Mouse (Mus musculus): ENCODE measurements around the gene Nop9. TPM values are rescaled to one million over a fixed set of nuclear protein-coding genes. Genes with fewer than 3 reads are reported as not detected.
A peak's percentile ranks its signal among the peaks of the same experiment; 100 is the strongest.

The Nop9 gene
- polyA plus RNA-seq, 1 experiment from 2014 or later: 47.9 TPM

GRCm38 (mm10) chr14:55716884-55717283 is 28.6 kb upstream of the Nop9 start:
- Histone ChIP-seq H3K9ac (no peak overlapping the region), H3K4me1 (peaks cover 12% of the 10 kb centered on the region), H3K27ac (no peak overlapping the region), H3K27me3 (peaks cover 28% of the 10 kb centered on the region), H3K36me3 (replicated peaks) (peaks cover 27% of the 10 kb centered on the region), H3K9me3 (no peaks in the 10 kb centered on the region), H3K4me3 (replicated peaks) (no peak overlapping the region), H3K4me2 (no peak overlapping the region)
- WGBS: 81% methylated on average over 8 of the region's 8 CpGs
- no peak for ATAC-seq (ENCODE audit: low FRiP score)

- H3K36me3 ChIP-seq (replicated peaks): peaks cover 27% of the 10 kb centered on the region
- peaks cover 8% of the 10 kb centered on the region for H3K4me1 ChIP-seq
- H3K4me2 ChIP-seq: no peak overlapping the region
- no peak overlapping the region for H3K9ac ChIP-seq
- no peak for ATAC-seq (ENCODE audit: low FRiP score)
- H3K4me3 ChIP-seq (replicated peaks): no peak overlapping the region
- no peak overlapping the region for H3K27ac ChIP-seq
- WGBS: 91% methylated on average over 6 of the region's 6 CpGs
- 0 out of 2 replicates have a peak, but pooled peaks cover 4% of the 10 kb centered on the region for H3K27me3 ChIP-seq
- no peaks in the 10 kb centered on the region for H3K9me3 ChIP-seq
These were observed 25.8 kb upstream of the Nop9 start for GRCm38 (mm10) chr14:55719737-55720136.

GRCm38 (mm10) chr14:55720666-55721065 is 24.8 kb upstream of the Nop9 start:
- no peak for ATAC-seq (ENCODE audit: low FRiP score)
- no peaks in the 10 kb centered on the region for H3K27me3 ChIP-seq
- peaks cover 27% of the 10 kb centered on the region for H3K36me3 ChIP-seq (replicated peaks)
- H3K4me2 ChIP-seq: no peak overlapping the region
- H3K4me3 ChIP-seq (replicated peaks): no peak overlapping the region
- H3K9me3 ChIP-seq: no peaks in the 10 kb centered on the region
- H3K9ac ChIP-seq: no peak overlapping the region
- H3K27ac ChIP-seq: no peak overlapping the region
- H3K4me1 ChIP-seq: peaks cover 8% of the 10 kb centered on the region
- 92% methylated on average over 12 of the region's 12 CpGs for WGBS

- no peak for ATAC-seq (ENCODE audit: low FRiP score)
- peak overlapping the region; percentile 67 for H3K9ac ChIP-seq
- H3K36me3 ChIP-seq (replicated peaks): peaks cover 26% of the 10 kb centered on the region
- no peaks in the 10 kb centered on the region for H3K27me3 ChIP-seq
- no peak overlapping the region for H3K27ac ChIP-seq
- peaks cover 8% of the 10 kb centered on the region for H3K4me1 ChIP-seq
- no peaks in the 10 kb centered on the region for H3K9me3 ChIP-seq
- H3K4me2 ChIP-seq: peak overlapping the region; percentile 65
- peak overlapping the region; percentile 80 for H3K4me3 ChIP-seq (replicated peaks)
- 74% methylated on average over 6 of the region's 6 CpGs for WGBS
These were observed 24.4 kb upstream of the Nop9 start for GRCm38 (mm10) chr14:55721076-55721475.

- H3K4me1 ChIP-seq: peaks cover 8% of the 10 kb centered on the region
- H3K4me3 ChIP-seq (replicated peaks): peak within 1 kb of the TSS; percentile 80
- H3K9me3 ChIP-seq: no peaks in the 10 kb centered on the region
- peak within 1 kb of the TSS; percentile 65 for H3K4me2 ChIP-seq
- peak within 1 kb of the TSS; percentile 84 for H3K27ac ChIP-seq
- ATAC-seq (ENCODE audit: low FRiP score): peak; percentile 96
- no peaks in the 10 kb centered on the region for H3K27me3 ChIP-seq
- H3K36me3 ChIP-seq (replicated peaks): peaks cover 19% of the 10 kb centered on the region
- peak within 1 kb of the TSS; percentile 67 for H3K9ac ChIP-seq
- under 1% methylated on average over 50 of the region's 50 CpGs for whole genome bisulfite sequencing
These were observed 23.6 kb upstream of the Nop9 start, which contains the start of gene Rabggta for GRCm38 (mm10) chr14:55721700-55722437. Gene Rabggta, minus strand, starts transcription at chr14:55722263.

GRCm38 (mm10) chr14:55722438-55722945 is 23.0 kb upstream of the Nop9 start:
- Histone ChIP-seq H3K4me3 (replicated peaks) (peak overlapping the region; percentile 80), H3K9ac (peak overlapping the region; percentile 67; the same call in 1 of the 2 replicates), H3K36me3 (replicated peaks) (peaks cover 13% of the 10 kb centered on the region), H3K27me3 (no peaks in the 10 kb centered on the region), H3K4me2 (peak overlapping the region; percentile 65), H3K27ac (0 out of 2 replicates have a peak overlapping the region, but pooled peaks have one; percentile 84), H3K4me1 (peaks cover 8% of the 10 kb centered on the region), H3K9me3 (no peaks in the 10 kb centered on the region)
- no peak for ATAC-seq (ENCODE audit: low FRiP score)
- WGBS: 48% methylated on average over 8 of the region's 8 CpGs

- Histone ChIP-seq H3K4me3 (replicated peaks) (no peak overlapping the region), H3K4me2 (no peak overlapping the region), H3K9me3 (no peaks in the 10 kb centered on the region), H3K27me3 (no peaks in the 10 kb centered on the region), H3K4me1 (peaks cover 8% of the 10 kb centered on the region), H3K27ac (no peak overlapping the region), H3K9ac (no peak overlapping the region), H3K36me3 (replicated peaks) (peaks cover 5% of the 10 kb centered on the region)
- ATAC-seq (ENCODE audit: low FRiP score): no peak
- 92% methylated on average over 7 of the region's 7 CpGs for WGBS
These were observed 22.1 kb upstream of the Nop9 start for GRCm38 (mm10) chr14:55723433-55723832.

- 69% methylated on average over 8 of the region's 8 CpGs for whole genome bisulfite sequencing
- H3K4me2 ChIP-seq: no peak overlapping the region
- H3K36me3 ChIP-seq (replicated peaks): no peaks in the 10 kb centered on the region
- no peak for ATAC-seq (ENCODE audit: low FRiP score)
- H3K4me1 ChIP-seq: peaks cover 8% of the 10 kb centered on the region
- H3K27ac ChIP-seq: no peak overlapping the region
- no peaks in the 10 kb centered on the region for H3K9me3 ChIP-seq
- no peak overlapping the region for H3K4me3 ChIP-seq (replicated peaks)
- H3K27me3 ChIP-seq: no peaks in the 10 kb centered on the region
- H3K9ac ChIP-seq: no peak overlapping the region
These were observed 21.1 kb upstream of the Nop9 start for GRCm38 (mm10) chr14:55724411-55724871.

- ATAC-seq (ENCODE audit: low FRiP score): no peak
- Histone ChIP-seq H3K4me3 (replicated peaks) (no peak overlapping the region), H3K27me3 (no peaks in the 10 kb centered on the region), H3K27ac (no peak overlapping the region), H3K36me3 (replicated peaks) (no peaks in the 10 kb centered on the region), H3K4me2 (no peak overlapping the region), H3K9me3 (no peaks in the 10 kb centered on the region), H3K9ac (no peak overlapping the region), H3K4me1 (peaks cover 3% of the 10 kb centered on the region)
These were observed 19.2 kb upstream of the Nop9 start for GRCm38 (mm10) chr14:55726261-55726660.

GRCm38 (mm10) chr14:55727889-55728685 is 17.4 kb upstream of the Nop9 start:
- ATAC-seq (ENCODE audit: low FRiP score): no peak
- H3K4me1 ChIP-seq: no peaks in the 10 kb centered on the region
- H3K9ac ChIP-seq: no peak overlapping the region
- H3K9me3 ChIP-seq: no peaks in the 10 kb centered on the region
- 75% methylated on average over 8 of the region's 8 CpGs for WGBS
- H3K4me2 ChIP-seq: no peak overlapping the region
- no peaks in the 10 kb centered on the region for H3K27me3 ChIP-seq
- H3K27ac ChIP-seq: no peak overlapping the region
- H3K36me3 ChIP-seq (replicated peaks): no peaks in the 10 kb centered on the region
- no peak overlapping the region for H3K4me3 ChIP-seq (replicated peaks)

- Histone ChIP-seq H3K36me3 (replicated peaks) (no peaks in the 10 kb centered on the region), H3K4me3 (replicated peaks) (no peak overlapping the region), H3K4me2 (no peak overlapping the region), H3K4me1 (no peaks in the 10 kb centered on the region), H3K27me3 (no peaks in the 10 kb centered on the region), H3K27ac (no peak overlapping the region), H3K9me3 (no peaks in the 10 kb centered on the region), H3K9ac (no peak overlapping the region)
- ATAC-seq (ENCODE audit: low FRiP score): no peak
- WGBS: 80% methylated on average over 7 of the region's 7 CpGs
These were observed 15.4 kb upstream of the Nop9 start for GRCm38 (mm10) chr14:55730116-55730515.

- H3K9me3 ChIP-seq: no peaks in the 10 kb centered on the region
- no peak overlapping the region for H3K4me2 ChIP-seq
- no peaks in the 10 kb centered on the region for H3K36me3 ChIP-seq (replicated peaks)
- H3K4me1 ChIP-seq: no peaks in the 10 kb centered on the region
- ATAC-seq (ENCODE audit: low FRiP score): no peak
- WGBS: 84% methylated on average over 7 of the region's 7 CpGs
- no peak overlapping the region for H3K9ac ChIP-seq
- no peaks in the 10 kb centered on the region for H3K27me3 ChIP-seq
- no peak overlapping the region for H3K4me3 ChIP-seq (replicated peaks)
- H3K27ac ChIP-seq: no peak overlapping the region
These were observed 14.9 kb upstream of the Nop9 start for GRCm38 (mm10) chr14:55730531-55731032.
